Mouse (Mus musculus) heart, postnatal 14 days (tissue): ENCODE results near the gene Olfr691. TPM values are rescaled to one million over a fixed set of nuclear protein-coding genes. Genes with fewer than 3 reads are reported as not detected.
"Not testable (repeated sequence)": the region's sequence is repeated elsewhere in the genome, so short reads cannot be mapped to it uniquely, and the experiment has no call there.

Experiments
- DNase-seq, 2 experiments: peaks; one replicate each; pipeline ENCODE4 v3.0.0; 2021 to 2022
- intact Hi-C: fragments of 180-260 bp; cut with DNase I; formaldehyde crosslinking; loops from one replicate; pipeline ENCODE4 v1.15.1; 2025
- long read RNA-seq, 2 experiments: library from polyadenylated mRNA; stranded (forward); transcript quantifications; one replicate each; pipeline ENCODE4 v2.0.0; 2021
- total RNA-seq, 2 experiments: library from RNA; stranded (reverse); gene quantifications; 2 replicates each; pipeline ENCODE4 v1.2.3; 2021

Olfr691 gene
- not detected for total RNA-seq
- long read RNA-seq, experiment 1: 0 reads
- long read RNA-seq, experiment 2: 0 reads

DNA sequence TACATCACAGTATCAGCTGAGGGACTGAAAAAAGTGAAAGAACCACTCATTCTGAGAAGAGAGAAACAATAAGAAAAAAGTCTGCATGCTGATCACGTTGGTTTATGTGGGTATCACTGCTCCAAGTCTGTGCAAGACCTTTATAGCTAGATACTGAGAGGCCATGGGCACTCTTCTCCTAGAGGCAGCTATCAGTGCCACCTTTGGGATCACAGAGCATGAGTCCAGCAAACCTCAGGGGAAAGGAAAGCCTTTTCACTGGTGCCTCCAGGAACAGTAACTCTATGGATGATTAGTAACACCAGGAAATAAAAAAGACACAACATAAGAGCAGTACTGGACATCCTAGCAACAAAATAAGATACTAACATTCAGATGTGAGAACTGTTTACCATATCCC is at the start of gene Olfr691:
Gene Olfr691, minus strand, starts transcription at position 101 of the 400 bp plus-strand sequence.
- intact Hi-C loops: no loop called here
- no peak for DNase-seq

DNA sequence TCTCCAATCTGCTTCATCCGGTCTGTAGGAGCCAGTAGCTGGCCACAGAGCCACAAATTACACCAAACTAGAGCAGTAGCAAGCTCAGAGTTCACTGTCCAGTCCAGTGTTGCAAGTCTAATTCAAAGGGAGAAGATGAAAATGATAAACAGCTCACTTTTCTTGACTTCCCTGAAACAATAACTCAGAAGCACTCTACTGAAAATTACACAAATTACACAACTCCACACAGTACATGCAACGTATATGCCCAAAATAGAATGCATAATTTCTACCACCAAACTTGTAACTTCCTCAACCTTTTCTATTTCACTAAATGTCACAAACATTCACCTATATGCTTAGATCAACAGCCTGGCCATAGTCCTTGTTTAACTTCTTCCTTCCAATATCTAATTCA is 48.2 kb upstream of the Olfr691 start:
- no peak for DNase-seq
- intact Hi-C loops: no loop called here

DNA sequence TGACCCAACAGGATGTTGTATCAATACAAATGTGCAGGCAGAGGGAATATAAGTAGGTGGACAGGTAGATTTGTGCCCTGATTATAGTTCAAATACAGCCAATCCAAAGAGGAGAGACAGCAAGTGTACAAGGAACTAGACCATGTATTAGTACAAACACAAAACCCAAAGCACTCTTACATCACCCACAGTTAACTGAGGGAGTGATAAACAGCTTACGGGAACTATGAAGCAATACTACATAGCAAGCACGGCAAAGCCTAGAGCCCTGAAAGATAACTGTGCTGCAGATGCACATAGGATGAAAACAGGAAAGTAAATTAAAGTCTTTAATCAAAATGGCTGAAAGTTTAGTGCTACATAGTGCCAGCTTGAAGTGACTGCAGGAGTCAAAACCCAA is 45.6 kb upstream of the Olfr691 start:
- DNase-seq: no peak
- intact Hi-C loops: no loop called here

DNA sequence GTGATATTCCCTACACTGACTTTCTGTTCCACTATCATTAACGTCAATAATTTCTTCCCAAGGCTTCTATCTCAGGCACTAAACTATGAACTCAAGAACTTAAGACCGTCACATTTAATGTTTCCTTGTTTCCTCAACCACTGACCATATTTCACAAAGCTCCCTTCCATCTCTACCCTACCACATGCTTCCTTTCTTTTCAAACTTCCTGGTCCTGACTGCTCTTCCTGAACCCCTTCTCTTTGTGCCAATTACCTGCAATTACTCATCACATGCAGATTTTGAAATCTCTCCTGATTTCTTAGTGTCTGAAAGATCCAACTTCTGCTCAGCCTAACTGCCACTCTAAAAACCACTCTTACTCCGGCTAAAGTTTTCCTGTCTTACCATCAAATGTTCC is 38.3 kb upstream of the Olfr691 start:
- intact Hi-C loops: no loop called here

DNA sequence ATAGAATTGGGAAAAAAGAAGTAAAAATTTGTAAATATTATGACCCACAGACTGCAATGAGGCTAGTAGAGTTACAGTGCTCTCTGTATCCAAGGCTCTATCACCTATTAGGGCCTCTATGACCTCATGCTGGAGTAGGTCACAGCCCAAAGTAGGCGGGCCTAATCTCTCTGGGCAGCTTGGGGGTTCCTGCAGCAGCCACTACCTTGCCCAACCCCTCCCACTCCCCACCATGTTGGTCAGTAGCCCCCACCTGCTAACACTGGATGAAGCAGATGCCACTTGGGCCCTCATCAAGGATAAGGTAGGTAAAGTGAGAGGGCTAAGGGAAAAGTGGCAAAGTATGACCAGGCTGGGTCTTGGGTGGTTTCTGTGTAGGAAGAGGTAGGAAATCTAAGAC is 32.8 kb upstream of the Olfr691 start, which contains the start of gene Gm5901:
Gene Gm5901, plus strand, starts transcription at position 173 of the 400 bp plus-strand sequence.
- intact Hi-C loops: no loop called here
- no peak for DNase-seq

More for the DNA sequence above, 38.3 kb upstream of the Olfr691 start:
- no peak for DNase-seq

DNA sequence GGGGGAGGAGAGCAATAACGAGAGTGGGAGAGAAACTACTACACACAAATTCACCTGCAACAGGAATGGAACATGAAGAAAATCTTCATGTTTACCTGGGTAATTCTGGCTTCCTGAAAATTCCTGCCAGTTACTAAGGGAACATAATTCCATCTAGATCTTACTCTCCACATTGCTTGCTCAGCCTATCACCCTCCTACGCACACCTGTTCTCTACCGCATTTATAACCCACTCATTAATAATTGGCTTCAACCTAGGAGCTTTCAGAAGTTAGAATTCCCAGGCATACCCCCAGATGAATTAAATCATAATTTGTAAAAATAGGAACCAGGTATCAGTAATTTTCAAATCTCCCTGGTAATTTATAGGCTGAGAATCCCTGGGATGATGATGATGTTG is 31.9 kb upstream of the Olfr691 start:
- intact Hi-C loops: no loop called here

DNA sequence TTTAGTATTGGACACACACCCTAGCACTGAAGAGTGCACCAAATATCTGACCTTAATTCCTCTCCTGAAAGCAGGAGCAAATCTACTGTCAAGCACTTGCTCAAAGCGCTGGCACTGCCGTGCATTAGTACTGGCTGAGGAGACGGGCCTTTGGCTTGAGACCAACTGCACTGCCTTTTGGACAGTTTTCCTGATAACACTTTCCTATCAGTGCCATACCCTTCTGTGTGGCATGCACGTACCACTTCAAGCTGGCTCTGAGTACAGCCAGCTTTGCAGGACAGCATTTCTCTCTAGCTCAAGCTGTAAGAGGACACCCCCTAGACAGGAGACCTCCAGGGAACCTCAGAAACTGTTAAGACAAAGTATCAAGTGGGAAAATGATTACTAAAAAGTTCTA is 31.4 kb upstream of the Olfr691 start:
- peak; percentile 61 to 68 for DNase-seq
- intact Hi-C loops: no loop called here

More for the DNA sequence above, 31.9 kb upstream of the Olfr691 start:
- no peak for DNase-seq

DNA sequence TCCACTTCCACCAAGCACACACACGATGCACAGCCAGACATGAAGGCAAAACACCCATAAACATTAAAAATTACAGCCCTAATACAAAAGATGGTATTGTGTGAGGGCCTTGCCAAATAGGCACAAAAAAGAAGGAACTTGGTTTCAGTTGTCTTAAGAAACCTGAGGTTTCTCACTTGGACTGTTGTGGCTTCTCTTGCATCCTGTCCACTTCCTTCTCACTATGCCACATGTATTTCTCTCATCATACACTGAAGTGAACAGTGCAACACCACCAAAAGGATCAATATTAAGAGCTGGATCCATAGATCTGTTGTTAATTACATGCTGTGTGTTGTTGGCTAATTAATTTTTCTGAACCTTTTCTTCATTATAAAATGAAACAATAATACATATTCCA is 30.8 kb upstream of the Olfr691 start:
- no peak for DNase-seq
- intact Hi-C loops: no loop called here

DNA sequence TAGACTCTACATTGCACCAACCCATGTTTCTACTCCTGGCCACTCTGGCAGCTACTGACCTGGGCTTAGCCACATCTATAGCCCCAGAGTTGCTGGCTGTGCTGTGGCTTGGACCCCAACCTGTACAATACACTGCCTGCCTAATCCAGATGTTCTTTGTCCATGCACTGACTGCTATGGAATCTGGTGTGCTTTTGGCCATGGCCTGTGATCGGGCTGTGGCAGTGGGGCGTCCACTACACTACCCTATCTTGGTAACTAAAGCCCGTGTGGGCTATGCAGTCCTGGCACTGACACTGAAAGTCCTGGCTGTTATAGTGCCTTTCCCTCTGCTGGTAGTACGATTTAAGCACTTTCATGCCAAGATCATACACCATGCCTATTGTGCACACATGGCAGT is 26.5 kb upstream of the Olfr691 start:
- intact Hi-C loops: no loop called here
- DNase-seq: no peak

DNA sequence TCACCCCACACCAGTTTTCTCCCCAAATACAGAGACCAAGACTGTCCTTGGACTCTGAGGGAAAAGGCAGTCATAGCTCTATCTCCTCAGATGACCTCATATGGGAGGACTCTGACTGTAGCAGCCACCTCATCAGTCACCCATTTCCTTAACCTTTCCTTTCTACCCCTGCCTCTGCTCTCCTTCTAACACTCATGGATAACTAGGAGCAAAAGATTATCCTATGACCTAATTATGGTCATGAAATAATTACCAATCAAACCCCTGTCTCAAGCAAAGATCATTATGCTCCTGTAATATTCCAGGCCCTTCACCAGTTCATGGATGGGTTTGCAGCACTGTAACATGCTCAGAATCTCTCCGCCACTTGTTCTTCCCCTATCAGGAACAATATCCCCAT is 25.9 kb upstream of the Olfr691 start, which contains the start of gene Olfr692:
Gene Olfr692, plus strand, starts transcription at position 301 of the 400 bp plus-strand sequence.
- DNase-seq: no peak
- intact Hi-C loops: no loop called here

DNA sequence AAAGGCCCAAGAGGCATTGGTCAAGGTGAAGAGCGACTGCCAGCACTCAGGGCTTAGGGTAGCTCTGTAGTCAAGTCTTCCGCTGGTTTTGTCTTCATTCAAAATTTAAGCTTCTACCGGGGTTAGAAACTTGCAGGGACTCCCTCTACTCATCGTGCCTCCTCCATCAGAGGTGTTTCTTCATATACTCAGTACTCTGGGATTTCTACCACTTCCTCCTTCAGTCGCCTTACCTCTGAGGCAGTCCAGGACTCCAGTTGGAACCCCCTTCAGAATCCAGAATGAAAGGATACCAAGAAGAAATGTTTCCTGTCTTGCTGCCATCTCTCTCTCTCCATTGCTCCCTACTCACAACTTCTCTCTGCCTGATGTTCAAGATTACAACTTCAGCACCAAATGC is 25.2 kb upstream of the Olfr691 start:
- no peak for DNase-seq
- intact Hi-C loops: no loop called here

DNA sequence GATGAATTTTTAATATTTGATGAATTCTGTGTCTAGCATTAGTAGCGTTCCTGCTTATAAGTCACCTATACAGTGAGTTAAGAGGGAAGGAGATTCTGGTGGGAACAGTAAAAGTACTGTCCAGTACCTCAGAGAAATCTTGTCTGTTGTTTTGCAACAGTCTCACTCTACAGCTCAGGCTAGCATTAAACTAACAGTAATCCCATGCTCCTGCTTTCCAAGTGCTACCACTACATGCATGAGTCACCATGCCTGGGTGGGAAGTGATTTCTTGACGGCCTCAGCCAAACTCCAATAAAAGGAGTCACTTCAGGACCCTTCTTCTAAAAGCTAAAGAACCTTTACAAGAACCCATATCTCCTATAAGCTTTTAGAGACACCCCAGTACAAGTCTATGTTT is 19.6 kb upstream of the Olfr691 start:
- intact Hi-C loops: no loop called here
- no peak for DNase-seq

DNA sequence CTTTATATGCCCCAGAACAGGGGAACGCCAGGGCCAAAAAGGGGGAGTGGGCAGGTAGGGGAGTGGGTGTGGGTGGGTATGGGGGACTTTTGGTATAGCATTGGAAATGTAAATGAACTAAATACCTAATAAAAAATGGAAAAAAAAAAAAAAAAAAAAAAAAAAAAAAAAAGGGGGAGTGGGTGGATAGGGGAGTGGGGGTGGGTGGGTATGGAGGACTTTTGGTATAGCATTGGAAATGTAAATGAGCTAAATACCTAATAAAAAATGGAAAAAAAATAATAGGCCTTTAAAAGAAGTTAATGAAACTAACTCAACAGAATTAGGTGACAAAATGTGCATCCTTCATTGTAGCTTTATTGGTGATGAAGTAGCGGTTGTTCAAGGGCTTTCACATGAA is 14.4 kb upstream of the Olfr691 start:
- not testable (repeated sequence) for DNase-seq

DNA sequence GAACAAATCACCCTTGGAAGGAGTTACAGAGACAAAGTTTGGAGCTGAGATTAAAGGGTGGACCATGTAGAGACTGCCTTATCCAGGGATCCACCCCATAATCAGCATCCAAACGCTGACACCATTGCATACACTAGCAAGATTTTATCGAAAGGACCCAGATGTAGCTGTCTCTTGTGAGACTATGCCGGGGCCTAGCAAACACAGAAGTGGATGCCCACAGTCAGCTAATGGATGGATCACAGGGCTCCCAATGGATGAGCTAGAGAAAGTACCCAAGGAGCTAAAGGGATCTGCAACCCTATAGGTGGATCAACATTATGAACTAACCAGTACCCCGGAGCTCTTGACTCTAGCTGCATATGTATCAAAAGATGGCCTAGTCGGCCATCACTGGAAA is 14.0 kb upstream of the Olfr691 start:
- intact Hi-C loops, DNase-seq: not testable (repeated sequence)

More for the DNA sequence above, 14.4 kb upstream of the Olfr691 start:
- intact Hi-C loops: not testable (repeated sequence)

DNA sequence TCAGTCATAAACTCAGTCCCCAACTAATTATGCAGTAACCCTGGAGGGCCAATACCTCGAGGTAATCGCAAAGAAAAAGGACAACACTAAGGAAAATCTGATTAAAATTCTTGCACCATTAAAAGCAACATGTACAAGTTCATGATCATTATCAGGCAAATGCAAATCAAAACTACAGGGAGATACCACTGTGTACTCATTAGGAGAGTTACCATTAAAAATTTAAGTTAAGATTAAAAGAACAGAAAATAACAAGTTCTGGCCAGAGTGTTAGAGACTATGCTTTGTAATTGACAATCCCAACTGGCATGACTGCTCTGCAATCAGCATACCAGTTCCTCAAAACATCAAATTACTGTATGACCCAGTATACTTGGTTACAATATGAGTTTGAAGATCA is 682 bp upstream of the Olfr691 start:
- intact Hi-C loops: no loop called here
- DNase-seq: no peak

DNA sequence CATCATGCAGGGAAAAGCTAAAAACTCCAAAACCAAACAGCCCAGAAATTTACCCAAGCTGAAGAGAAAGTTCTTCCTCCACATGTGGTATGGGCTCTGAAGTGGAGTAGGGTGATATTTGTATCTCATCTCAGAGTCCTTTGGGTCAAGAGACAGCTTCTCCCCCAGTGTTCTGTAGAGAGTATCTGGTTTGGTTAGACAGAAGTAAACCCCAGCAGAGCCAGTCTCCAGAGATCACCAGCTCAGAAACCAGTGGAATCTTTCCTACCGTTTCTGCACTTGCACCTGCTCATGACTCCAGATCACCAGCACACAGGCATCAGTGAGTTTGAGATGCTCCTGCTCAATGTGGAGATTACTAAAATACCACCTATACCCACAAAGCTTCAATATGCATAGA is 8.1 kb downstream of the Olfr691 start, which contains the start of gene Olfr690:
Gene Olfr690, minus strand, starts transcription at position 101 of the 400 bp plus-strand sequence.
- DNase-seq: no peak
- intact Hi-C loops: no loop called here

DNA sequence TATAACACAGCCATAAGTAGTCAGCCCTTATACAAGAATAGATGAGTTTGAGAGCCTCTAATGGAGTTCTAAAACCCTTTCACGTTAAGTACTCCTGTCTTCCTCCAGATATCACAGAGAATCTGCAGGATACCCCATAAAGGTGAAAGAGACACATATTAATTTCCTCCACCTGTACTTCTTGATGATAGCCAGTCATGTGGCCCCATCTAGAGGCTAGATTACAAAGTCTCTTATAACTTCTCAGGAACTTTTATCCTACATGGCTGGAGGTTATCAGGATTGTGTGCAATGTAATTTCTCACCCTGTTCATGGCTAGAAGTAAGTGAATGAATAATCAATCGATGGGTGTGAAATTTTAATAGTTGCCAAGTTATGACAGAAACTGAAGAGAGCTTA is 16.8 kb downstream of the Olfr691 start:
- DNase-seq: no peak
- intact Hi-C loops: loop anchor here (2.0 to 5.0 kb wide), 2 partner anchors 98 to 157 kb away; no protein-coding TSS in a partner anchor

DNA sequence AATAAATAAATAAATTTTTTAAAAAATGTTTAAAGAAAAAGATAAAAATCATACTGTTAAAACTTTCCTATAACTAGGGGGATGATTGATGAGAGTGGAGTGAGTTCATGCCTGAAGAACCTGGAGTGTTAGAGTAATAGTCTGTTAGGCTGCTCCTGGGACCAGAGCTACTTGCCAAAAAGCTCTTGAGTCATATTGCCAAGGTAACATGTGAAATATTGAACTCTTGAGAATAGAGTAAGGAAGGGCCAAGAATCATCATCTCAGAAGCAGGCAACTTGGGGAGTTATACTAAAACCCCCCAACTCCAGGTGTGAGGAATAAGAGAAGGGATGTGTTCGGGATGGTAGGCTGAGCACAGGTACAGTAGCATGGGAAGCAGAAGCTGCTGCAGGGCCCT is 31.2 kb downstream of the Olfr691 start, which contains the start of gene Olfr689:
Gene Olfr689, plus strand, starts transcription at position 301 of the 400 bp plus-strand sequence.
- intact Hi-C loops: no loop called here

DNA sequence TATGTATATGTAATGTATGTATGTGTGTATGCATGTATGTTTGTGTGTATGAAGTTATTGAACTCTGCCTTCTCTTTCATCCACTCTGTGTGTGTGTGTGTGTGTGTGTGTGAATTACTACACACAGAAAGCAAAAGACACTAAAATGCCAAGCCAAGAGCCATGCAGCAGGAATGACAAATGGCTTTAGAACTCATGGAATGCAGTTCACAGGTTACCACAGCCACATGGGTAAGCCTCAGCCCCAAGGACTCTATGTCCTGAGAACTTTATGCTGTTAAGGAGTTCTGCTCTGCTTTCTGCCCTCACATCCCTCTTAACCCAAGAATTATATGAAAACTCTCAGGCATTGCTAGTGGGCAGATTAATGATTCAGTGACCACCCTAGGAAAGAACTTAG is 52.0 kb downstream of the Olfr691 start:
- DNase-seq: no peak
- intact Hi-C loops: no loop called here

More for the DNA sequence above, 31.2 kb downstream of the Olfr691 start, which contains the start of gene Olfr689:
- DNase-seq: no peak

DNA sequence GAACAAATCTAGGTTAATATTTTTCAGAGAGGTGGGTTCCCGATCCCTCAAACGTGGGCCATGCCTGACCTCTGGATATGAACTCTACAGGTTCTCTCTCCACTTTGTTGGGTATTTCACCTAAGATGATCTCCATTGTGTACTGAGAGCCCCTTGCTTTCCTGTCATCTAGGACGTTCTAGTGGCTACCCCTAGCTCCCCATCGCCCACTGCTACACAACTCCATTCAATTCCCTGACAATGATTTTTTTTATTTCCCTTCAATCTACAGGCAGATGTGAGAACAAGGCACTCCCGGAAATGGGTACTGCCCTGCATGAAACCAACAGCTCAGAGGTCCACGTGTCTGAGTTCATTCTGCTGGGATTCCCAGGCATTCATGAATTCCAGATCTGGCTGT is 54.3 kb downstream of the Olfr691 start, which contains the start of gene Olfr688:
Gene Olfr688, plus strand, starts transcription at position 301 of the 400 bp plus-strand sequence.
- intact Hi-C loops: no loop called here
- DNase-seq: no peak
